Mouse (Mus musculus) brain, embryonic 14.5 days (tissue): ENCODE data around the gene Best2.

Experiments
- CTCF ChIP-seq: fragments of 200-500 bp; IDR thresholded peaks from 2 replicates; pipeline ENCODE4 v1.5.1; 2012; ENCODE audit warnings: inconsistent platforms, mild to moderate bottlenecking, moderate library complexity, borderline replicate concordance; ENCODE audit not compliant: insufficient read depth, insufficient read length; ENCODE audit errors: extremely low read depth
- POLR2A ChIP-seq: fragments of 200-500 bp; IDR thresholded peaks from 2 replicates; pipeline ENCODE4 v1.6.1; 2012; ENCODE audit warnings: mild to moderate bottlenecking, inconsistent platforms, borderline replicate concordance; ENCODE audit not compliant: poor library complexity, insufficient read depth, insufficient read length, severe bottlenecking; ENCODE audit errors: extremely low read depth

GRCm38 (mm10) chr8:84965731-84966291 is 48.5 kb downstream of the Best2 start:
- no peak for TF ChIP-seq CTCF
- no peak for TF ChIP-seq POLR2A
